Mouse (Mus musculus): ENCODE data around the gene Kctd8. TPM values are rescaled to one million over a fixed set of nuclear protein-coding genes. Genes with fewer than 3 reads are reported as not detected.

Kctd8 gene
- polyA plus RNA-seq, 1 experiment from 2014 or later = 1.7 TPM

DNA sequence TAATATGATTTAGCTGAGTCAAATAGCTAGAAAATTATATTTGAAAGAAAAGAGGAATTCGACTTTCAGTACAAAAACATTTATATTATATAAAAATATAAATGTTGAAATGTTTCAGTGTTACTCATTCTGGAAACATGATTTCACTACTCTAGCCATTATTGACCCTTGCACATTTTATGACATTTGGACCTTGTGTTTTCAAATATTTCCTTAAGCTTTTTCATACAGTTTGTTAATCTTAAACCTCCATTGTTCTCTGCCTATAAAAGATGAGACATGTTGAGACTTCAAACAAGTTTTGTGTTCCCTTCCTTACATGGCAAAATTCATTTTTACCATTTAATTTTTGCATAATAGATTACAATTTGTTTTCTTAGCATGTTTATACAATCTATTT lies 118.9 kb downstream of the Kctd8 start:
- TF ChIP-seq EP300 (optimal IDR thresholded peaks at IDR 0.05) (no peak), CTCF (IDR thresholded peaks at IDR 0.05; ENCODE audit: low read depth) (no peak)
- Histone ChIP-seq H3K27ac (replicated peaks) (no peak overlapping the region), H3K4me3 (ENCODE audit: low read depth, low read length) (no peak overlapping the region), H3K4me1 (replicated peaks; ENCODE audit: control insufficient read depth, insufficient read depth) (no peaks in the 10 kb centered on the region), H3K4me2 (replicated peaks; ENCODE audit: low read depth) (no peak overlapping the region), H3K9ac (ENCODE audit: low read length) (no peak overlapping the region), H3K27me3 (ENCODE audit: control insufficient read depth, insufficient read depth, low read length) (no peaks in the 10 kb centered on the region), H3K9me3 (ENCODE audit: control insufficient read depth, low read length) (no peaks in the 10 kb centered on the region), H3K36me3 (ENCODE audit: control insufficient read depth, insufficient read depth, low read length) (no peaks in the 10 kb centered on the region)
- no peak for DNase-seq (ENCODE audit: low spot score)
- WGBS = 64% methylated on average over 1 of the region's 1 CpGs
- no peak for ATAC-seq (ENCODE audit: low FRiP score, low TSS enrichment)

GRCm38 (mm10) chr5:69215216-69215615 lies 126.3 kb downstream of the Kctd8 start:
- Histone ChIP-seq H3K36me3 (ENCODE audit: control insufficient read depth, insufficient read depth, low read length) (no peaks in the 10 kb centered on the region), H3K4me1 (replicated peaks; ENCODE audit: control insufficient read depth, insufficient read depth) (no peaks in the 10 kb centered on the region), H3K9ac (ENCODE audit: low read length) (no peak overlapping the region), H3K4me3 (ENCODE audit: low read depth, low read length) (no peak overlapping the region), H3K27ac (replicated peaks) (no peak overlapping the region), H3K4me2 (replicated peaks; ENCODE audit: low read depth) (no peak overlapping the region), H3K9me3 (ENCODE audit: control insufficient read depth, low read length) (no peaks in the 10 kb centered on the region), H3K27me3 (ENCODE audit: control insufficient read depth, insufficient read depth, low read length) (no peaks in the 10 kb centered on the region)
- DNase-seq (ENCODE audit: low spot score) (no peak), ATAC-seq (ENCODE audit: low FRiP score, low TSS enrichment) (no peak)
- 85% methylated on average over 3 of the region's 3 CpGs for WGBS
- no peak for TF ChIP-seq CTCF (IDR thresholded peaks at IDR 0.05; ENCODE audit: low read depth)
- TF ChIP-seq EP300 (optimal IDR thresholded peaks at IDR 0.05) = no peak

DNA sequence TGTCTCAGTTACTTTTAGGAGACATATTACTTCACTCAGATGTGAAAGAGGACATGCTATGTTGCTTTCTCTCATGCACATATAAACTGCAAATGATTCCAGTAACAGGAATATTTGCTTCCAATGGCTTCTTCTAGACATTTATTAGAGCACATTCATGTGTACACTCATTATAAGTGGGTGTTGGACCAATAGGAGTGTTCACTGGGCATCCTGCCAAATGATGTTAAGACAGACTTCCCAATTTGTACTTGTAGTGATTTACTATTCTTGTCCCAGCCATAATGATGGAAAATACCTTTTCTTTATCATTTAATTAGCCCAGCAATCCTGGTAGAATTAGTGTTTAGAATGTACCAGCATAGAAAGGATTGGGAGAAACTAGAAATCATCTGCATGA lies 132.1 kb downstream of the Kctd8 start:
- Histone ChIP-seq H3K4me3 (ENCODE audit: low read depth, low read length) (no peak overlapping the region), H3K27ac (replicated peaks) (no peak overlapping the region), H3K4me2 (replicated peaks; ENCODE audit: low read depth) (no peak overlapping the region), H3K27me3 (ENCODE audit: control insufficient read depth, insufficient read depth, low read length) (no peaks in the 10 kb centered on the region), H3K9me3 (ENCODE audit: control insufficient read depth, low read length) (no peaks in the 10 kb centered on the region), H3K36me3 (ENCODE audit: control insufficient read depth, insufficient read depth, low read length) (no peaks in the 10 kb centered on the region), H3K9ac (ENCODE audit: low read length) (no peak overlapping the region), H3K4me1 (replicated peaks; ENCODE audit: control insufficient read depth, insufficient read depth) (no peaks in the 10 kb centered on the region)
- no peak for ATAC-seq (ENCODE audit: low FRiP score, low TSS enrichment)
- TF ChIP-seq EP300 (optimal IDR thresholded peaks at IDR 0.05) (no peak), CTCF (IDR thresholded peaks at IDR 0.05; ENCODE audit: low read depth) (no peak)
- no peak for DNase-seq (ENCODE audit: low spot score)

GRCm38 (mm10) chr5:69207713-69208112 lies 133.8 kb downstream of the Kctd8 start:
- no peak overlapping the region for H3K4me3 ChIP-seq (ENCODE audit: low read depth, low read length)
- DNase-seq (ENCODE audit: low spot score) (no peak), ATAC-seq (ENCODE audit: low FRiP score, low TSS enrichment) (no peak)
- H3K27me3 ChIP-seq (ENCODE audit: control insufficient read depth, insufficient read depth, low read length) = no peaks in the 10 kb centered on the region
- 73% methylated on average over 2 of the region's 2 CpGs for WGBS
- H3K9ac ChIP-seq (ENCODE audit: low read length) = no peak overlapping the region
- H3K27ac ChIP-seq (replicated peaks) = no peak overlapping the region
- no peaks in the 10 kb centered on the region for H3K4me1 ChIP-seq (replicated peaks; ENCODE audit: control insufficient read depth, insufficient read depth)
- TF ChIP-seq CTCF (IDR thresholded peaks at IDR 0.05; ENCODE audit: low read depth) (no peak), EP300 (optimal IDR thresholded peaks at IDR 0.05) (no peak)
- H3K9me3 ChIP-seq (ENCODE audit: control insufficient read depth, low read length) = no peaks in the 10 kb centered on the region
- H3K4me2 ChIP-seq (replicated peaks; ENCODE audit: low read depth) = no peak overlapping the region
- H3K36me3 ChIP-seq (ENCODE audit: control insufficient read depth, insufficient read depth, low read length) = no peaks in the 10 kb centered on the region

DNA sequence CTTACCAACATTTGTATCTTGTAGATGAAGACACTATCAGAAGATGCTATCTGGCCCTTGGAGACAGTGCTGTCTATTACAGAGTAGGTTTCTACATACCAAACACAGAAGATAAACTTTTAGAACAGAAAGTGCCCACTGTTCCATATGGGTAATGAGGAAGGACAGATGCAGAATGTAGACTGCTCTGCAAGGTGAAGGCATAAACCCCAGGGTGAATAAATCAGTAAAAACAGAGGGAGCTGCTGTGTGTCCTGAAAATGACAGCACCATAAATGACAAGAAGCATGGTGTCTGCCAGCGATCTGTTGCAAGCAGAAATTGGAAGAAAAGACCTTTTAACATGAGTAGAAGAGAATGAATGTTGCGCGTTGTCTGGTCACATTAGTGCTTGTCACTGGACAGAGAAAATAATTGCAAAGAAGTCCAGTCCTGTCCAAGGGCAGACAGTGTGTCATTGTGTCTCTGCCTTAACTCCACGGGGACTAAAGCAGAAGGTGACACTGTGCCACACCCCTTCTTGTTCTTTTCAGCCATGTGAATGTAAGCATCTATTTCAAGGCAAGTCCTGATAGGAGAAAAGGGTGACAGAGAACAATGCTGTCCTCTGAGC lies 181.5 kb downstream of the Kctd8 start:
- ATAC-seq (ENCODE audit: low FRiP score, low TSS enrichment) (no peak), DNase-seq (ENCODE audit: low spot score) (no peak)
- Histone ChIP-seq H3K27ac (replicated peaks) (no peak overlapping the region), H3K4me2 (replicated peaks; ENCODE audit: low read depth) (no peak overlapping the region), H3K36me3 (ENCODE audit: control insufficient read depth, insufficient read depth, low read length) (no peaks in the 10 kb centered on the region), H3K9ac (ENCODE audit: low read length) (no peak overlapping the region), H3K4me3 (ENCODE audit: low read depth, low read length) (no peak overlapping the region), H3K27me3 (ENCODE audit: control insufficient read depth, insufficient read depth, low read length) (no peaks in the 10 kb centered on the region), H3K4me1 (replicated peaks; ENCODE audit: control insufficient read depth, insufficient read depth) (no peaks in the 10 kb centered on the region), H3K9me3 (ENCODE audit: control insufficient read depth, low read length) (no peaks in the 10 kb centered on the region)
- TF ChIP-seq EP300 (optimal IDR thresholded peaks at IDR 0.05) (no peak), CTCF (IDR thresholded peaks at IDR 0.05; ENCODE audit: low read depth) (no peak)
- WGBS = 78% methylated on average over 4 of the region's 4 CpGs

DNA sequence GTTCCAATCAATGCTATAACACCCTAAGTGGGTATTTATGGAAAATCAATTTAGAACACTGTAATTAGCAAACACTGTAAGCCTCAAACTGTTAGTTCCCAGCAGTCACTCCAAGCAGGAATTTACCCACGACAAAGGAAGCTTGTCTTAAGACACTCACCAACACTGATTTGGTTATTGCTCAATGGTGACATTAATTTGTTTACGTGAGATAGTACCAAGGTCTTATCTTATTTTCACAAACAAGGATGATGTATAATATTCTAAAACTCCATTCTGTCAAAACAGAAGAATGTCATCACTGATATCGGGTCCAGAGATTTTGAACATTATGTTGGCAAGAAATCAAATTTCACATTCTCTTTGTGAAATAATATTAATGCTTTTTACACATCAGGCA lies 185.0 kb downstream of the Kctd8 start:
- no peaks in the 10 kb centered on the region for H3K27me3 ChIP-seq (ENCODE audit: control insufficient read depth, insufficient read depth, low read length)
- no peak for TF ChIP-seq EP300 (optimal IDR thresholded peaks at IDR 0.05)
- no peak for ATAC-seq (ENCODE audit: low FRiP score, low TSS enrichment)
- DNase-seq (ENCODE audit: low spot score) = no peak
- H3K36me3 ChIP-seq (ENCODE audit: control insufficient read depth, insufficient read depth, low read length) = no peaks in the 10 kb centered on the region
- H3K9ac ChIP-seq (ENCODE audit: low read length) = no peak overlapping the region
- WGBS = 63% methylated on average over 3 of the region's 3 CpGs
- no peak overlapping the region for H3K4me3 ChIP-seq (ENCODE audit: low read depth, low read length)
- H3K4me2 ChIP-seq (replicated peaks; ENCODE audit: low read depth) = no peak overlapping the region
- H3K4me1 ChIP-seq (replicated peaks; ENCODE audit: control insufficient read depth, insufficient read depth) = no peaks in the 10 kb centered on the region
- no peak overlapping the region for H3K27ac ChIP-seq (replicated peaks)
- no peaks in the 10 kb centered on the region for H3K9me3 ChIP-seq (ENCODE audit: control insufficient read depth, low read length)

Data from stomach, postnatal 0 days (tissue).